Mouse (Mus musculus) myocyte (in vitro differentiated cells): ENCODE results near the gene Dapk2. TPM values are rescaled to one million over a fixed set of nuclear protein-coding genes. Genes with fewer than 3 reads are reported as not detected.

Experiments
- H3K27me3 ChIP-seq: one replicate; pipeline ENCODE4 v1.6.1; 2011; ENCODE audit not compliant: control insufficient read depth, insufficient read depth, insufficient read length
- H3K36me3 ChIP-seq: one replicate; pipeline ENCODE4 v1.6.1; 2011; ENCODE audit not compliant: control insufficient read depth, insufficient read depth
- H3K4me2 ChIP-seq: one replicate; pipeline ENCODE4 v1.6.1; 2011; ENCODE audit warnings: low read depth, control low read depth
- H3K4me3 ChIP-seq: one replicate; pipeline ENCODE4 v1.5.1; 2011; ENCODE audit warnings: mild to moderate bottlenecking, control low read depth, moderate library complexity
- H3K79me2 ChIP-seq: one replicate; pipeline ENCODE4 v1.6.1; 2011; ENCODE audit not compliant: control insufficient read depth, insufficient read depth
- H3ac ChIP-seq: one replicate; pipeline ENCODE4 v1.6.1; 2011; ENCODE audit not compliant: control insufficient read depth, insufficient read length
- CEBPB ChIP-seq: IDR thresholded peaks from 2 replicates; pipeline ENCODE4 v1.6.1; 2011; ENCODE audit warnings: mild to moderate bottlenecking, moderate library complexity; ENCODE audit not compliant: poor library complexity, insufficient read depth, severe bottlenecking
- E2F4 ChIP-seq: IDR thresholded peaks from one replicate; pipeline ENCODE4 v1.6.1; 2011; ENCODE audit warnings: mild to moderate bottlenecking, control low read depth, moderate library complexity; ENCODE audit not compliant: insufficient read depth
- MAX ChIP-seq: IDR thresholded peaks from one replicate; pipeline ENCODE4 v1.6.1; 2011; ENCODE audit warnings: low read depth, mild to moderate bottlenecking, control low read depth
- MYOD1 ChIP-seq, 3 experiments: IDR thresholded peaks; one replicate each; pipeline ENCODE4 v1.6.1; 2011; ENCODE audit warnings: control low read depth in 2 of 3, low read depth in 2 of 3, mild to moderate bottlenecking in 2 of 3, moderate library complexity in 1 of 3; ENCODE audit not compliant: insufficient read length in 2 of 3, control insufficient read depth in 1 of 3
- MYOG ChIP-seq, 3 experiments: IDR thresholded peaks; one replicate each; pipeline ENCODE4 v1.6.1; 2011; ENCODE audit warnings: control low read depth in 2 of 3, low read depth in 2 of 3, mild to moderate bottlenecking in 2 of 3; ENCODE audit not compliant: insufficient read length in 2 of 3, control insufficient read depth in 1 of 3, insufficient read depth in 1 of 3
- POLR2A ChIP-seq: IDR thresholded peaks from one replicate; pipeline ENCODE4 v1.6.1; 2011; ENCODE audit warnings: low read depth, mild to moderate bottlenecking, control low read depth, moderate library complexity; ENCODE audit not compliant: insufficient read length
- POLR2AphosphoS2 ChIP-seq: IDR thresholded peaks from one replicate; pipeline ENCODE4 v1.6.1; 2011; ENCODE audit warnings: low read depth, control low read depth; ENCODE audit not compliant: insufficient read length
- REST ChIP-seq: IDR thresholded peaks from one replicate; pipeline ENCODE4 v1.6.1; 2011; ENCODE audit warnings: mild to moderate bottlenecking, control low read depth, moderate library complexity; ENCODE audit not compliant: insufficient read depth, insufficient read length
- SRF ChIP-seq: IDR thresholded peaks from one replicate; pipeline ENCODE4 v1.6.1; 2011; ENCODE audit warnings: low read depth; ENCODE audit not compliant: control insufficient read depth, insufficient read length
- TCF12 ChIP-seq: IDR thresholded peaks from one replicate; pipeline ENCODE4 v1.6.1; 2011; ENCODE audit warnings: mild to moderate bottlenecking, control low read depth; ENCODE audit not compliant: poor library complexity, insufficient read depth, severe bottlenecking
- TCF3 ChIP-seq: IDR thresholded peaks from one replicate; pipeline ENCODE4 v1.6.1; 2011; ENCODE audit warnings: low read depth, control low read depth; ENCODE audit not compliant: insufficient read length
- USF1 ChIP-seq: IDR thresholded peaks from one replicate; pipeline ENCODE4 v1.6.1; 2011; ENCODE audit warnings: low read depth, mild to moderate bottlenecking, control low read depth, moderate library complexity
- polyA plus RNA-seq: library from polyadenylated mRNA; unstranded; fragments of >200 nt; fragmentation: generic; extraction: Trizol; gene quantifications from one replicate; pipeline ENCODE4 v1.2.1, GENCODE M21; 2012; ENCODE audit warnings: missing spikeins

The Dapk2 gene
- polyA plus RNA-seq, 1 experiment, result 51.3 TPM

DNA sequence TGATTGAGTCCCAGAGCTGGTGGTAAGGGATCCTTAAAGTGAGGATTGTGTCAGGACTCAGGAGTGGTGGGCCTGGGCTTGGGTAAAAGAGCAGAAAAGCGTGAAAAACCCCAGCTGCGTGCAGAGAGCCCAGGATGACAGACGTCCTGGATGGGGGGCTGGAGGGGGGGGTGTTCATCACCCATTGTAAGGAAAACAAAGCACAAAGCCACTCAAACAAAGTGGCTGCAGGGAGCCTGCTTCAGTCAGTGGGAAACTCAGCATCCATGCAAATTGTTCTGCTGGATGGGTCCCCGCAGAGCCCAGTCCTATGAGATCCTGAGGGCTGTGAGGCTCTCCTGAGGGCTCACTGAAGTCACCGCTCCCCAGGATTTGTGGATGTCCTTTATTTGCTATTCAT lies 12.5 kb downstream of the Dapk2 start:
- Histone ChIP-seq H3ac (no peak overlapping the region), H3K27me3 (no peaks in the 10 kb centered on the region), H3K4me3 (no peak overlapping the region), H3K36me3 (peaks cover 26% of the 10 kb centered on the region), H3K79me2 (peaks cover 19% of the 10 kb centered on the region), H3K4me2 (no peak overlapping the region)
- TF ChIP-seq CEBPB (no peak), POLR2A (no peak), TCF3 (no peak), E2F4 (no peak), USF1 (no peak), MYOD1 (IDR thresholded peaks at IDR 0.05; ENCODE audit: control insufficient read depth in 1 of 3, insufficient read length in 2 of 3, low read depth in 2 of 3) (no peak), REST (no peak), SRF (no peak), TCF12 (no peak), POLR2AphosphoS2 (no peak), MYOG (IDR thresholded peaks at IDR 0.05; ENCODE audit: control insufficient read depth in 1 of 3, insufficient read depth in 1 of 3, insufficient read length in 2 of 3, low read depth in 2 of 3) (no peak), MAX (no peak)

- no peak overlapping the region for H3K4me2 ChIP-seq
- H3K79me2 ChIP-seq, result peaks cover 24% of the 10 kb centered on the region
- no peaks in the 10 kb centered on the region for H3K27me3 ChIP-seq
- H3K36me3 ChIP-seq, result peaks cover 27% of the 10 kb centered on the region
- TF ChIP-seq REST, result no peak
- no peak for TF ChIP-seq POLR2AphosphoS2
- TF ChIP-seq USF1, result no peak
- TF ChIP-seq MAX, result no peak
- no peak for TF ChIP-seq MYOG (IDR thresholded peaks at IDR 0.05; ENCODE audit: control insufficient read depth in 1 of 3, insufficient read depth in 1 of 3, insufficient read length in 2 of 3, low read depth in 2 of 3)
- TF ChIP-seq MYOD1 (IDR thresholded peaks at IDR 0.05; ENCODE audit: control insufficient read depth in 1 of 3, insufficient read length in 2 of 3, low read depth in 2 of 3), result no peak
- no peak for TF ChIP-seq TCF3
- TF ChIP-seq POLR2A, result no peak
- TF ChIP-seq E2F4, result no peak
- TF ChIP-seq SRF, result no peak
- TF ChIP-seq CEBPB, result no peak
- no peak for TF ChIP-seq TCF12
- H3K4me3 ChIP-seq, result no peak overlapping the region
- H3ac ChIP-seq, result no peak overlapping the region
Observed at GRCm38 (mm10) chr9:66171275-66171921, 13.4 kb downstream of the Dapk2 start.

DNA sequence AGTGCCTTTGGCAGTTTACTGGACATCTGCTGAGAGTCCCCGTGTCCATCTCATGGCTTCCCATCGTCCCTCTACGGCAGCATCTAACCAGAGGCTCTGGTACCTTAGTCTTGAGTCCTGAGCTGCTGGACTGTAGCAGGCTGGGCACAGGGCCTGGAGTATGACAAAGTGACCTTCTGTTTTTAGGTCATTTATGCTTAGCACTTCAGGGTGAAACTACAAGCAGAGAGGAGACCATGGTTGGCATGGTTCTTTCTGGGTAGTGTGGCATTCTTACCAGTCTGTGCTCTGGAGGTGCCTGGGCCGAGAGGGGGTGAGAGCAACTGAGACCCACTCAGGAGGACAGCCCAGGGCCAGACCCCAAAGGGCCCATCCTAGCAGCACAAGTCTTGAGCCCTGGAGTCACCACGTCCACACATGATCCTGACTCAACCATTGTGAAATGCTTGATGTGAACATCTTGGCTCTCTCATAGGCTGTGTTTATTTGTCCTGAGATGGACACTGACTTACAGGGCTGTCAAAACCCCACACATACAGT lies 15.4 kb downstream of the Dapk2 start:
- Histone ChIP-seq H3K4me3 (no peak overlapping the region), H3K36me3 (peaks cover 20% of the 10 kb centered on the region), H3K27me3 (no peaks in the 10 kb centered on the region), H3ac (no peak overlapping the region), H3K4me2 (no peak overlapping the region), H3K79me2 (peaks cover 37% of the 10 kb centered on the region)
- no peak for TF ChIP-seq MYOG (IDR thresholded peaks at IDR 0.05; ENCODE audit: control insufficient read depth in 1 of 3, insufficient read depth in 1 of 3, insufficient read length in 2 of 3, low read depth in 2 of 3)
- TF ChIP-seq CEBPB, result no peak
- no peak for TF ChIP-seq REST
- TF ChIP-seq MAX, result no peak
- no peak for TF ChIP-seq TCF12
- no peak for TF ChIP-seq USF1
- TF ChIP-seq SRF, result no peak
- TF ChIP-seq POLR2A, result no peak
- no peak for TF ChIP-seq POLR2AphosphoS2
- no peak for TF ChIP-seq TCF3

GRCm38 (mm10) chr9:66174985-66175384 lies 17.0 kb downstream of the Dapk2 start:
- TF ChIP-seq POLR2A, result no peak
- TF ChIP-seq USF1, result no peak
- no peak for TF ChIP-seq SRF
- no peak for TF ChIP-seq REST
- TF ChIP-seq CEBPB, result no peak
- no peak for TF ChIP-seq POLR2AphosphoS2
- no peak for TF ChIP-seq TCF3
- TF ChIP-seq MYOD1 (IDR thresholded peaks at IDR 0.05; ENCODE audit: control insufficient read depth in 1 of 3, insufficient read length in 2 of 3, low read depth in 2 of 3), result no peak
- TF ChIP-seq E2F4, result no peak
- TF ChIP-seq MAX, result no peak
- no peak for TF ChIP-seq MYOG (IDR thresholded peaks at IDR 0.05; ENCODE audit: control insufficient read depth in 1 of 3, insufficient read depth in 1 of 3, insufficient read length in 2 of 3, low read depth in 2 of 3)
- no peak for TF ChIP-seq TCF12
- H3K4me3 ChIP-seq, result no peak overlapping the region

More at GRCm38 (mm10) chr9:66174985-66175384, 17.0 kb downstream of the Dapk2 start:
- H3K36me3 ChIP-seq, result peaks cover 11% of the 10 kb centered on the region
- no peak overlapping the region for H3ac ChIP-seq
- H3K79me2 ChIP-seq, result peaks cover 42% of the 10 kb centered on the region
- no peak overlapping the region for H3K4me2 ChIP-seq
- H3K27me3 ChIP-seq, result no peaks in the 10 kb centered on the region
